Mouse (Mus musculus) hindbrain, embryonic 10.5 days (tissue): ENCODE data around the gene Runx1. TPM values are rescaled to one million over a fixed set of nuclear protein-coding genes. Genes with fewer than 3 reads are reported as not detected.

ENCODE experiments used
- DNase-seq: peaks from one replicate; pipeline ENCODE4 v3.0.0-alpha.2; 2017; ENCODE audit warnings: low spot score
- H3K27ac ChIP-seq: fragments of 300-500 bp; sonication (generic); 2 replicates; pipeline ENCODE4 v1.5.1; 2016; ENCODE audit warnings: mild to moderate bottlenecking, moderate library complexity
- H3K27me3 ChIP-seq: fragments of 300-500 bp; sonication (generic); 2 replicates; pipeline ENCODE4 v1.6.1; 2016; ENCODE audit warnings: mild to moderate bottlenecking; ENCODE audit not compliant: poor library complexity, insufficient read depth, severe bottlenecking
- H3K36me3 ChIP-seq: fragments of 300-500 bp; sonication (generic); 2 replicates; pipeline ENCODE4 v1.6.1; 2016; ENCODE audit warnings: mild to moderate bottlenecking, moderate library complexity
- H3K4me1 ChIP-seq: fragments of 300-500 bp; sonication (generic); replicated peaks from 2 replicates; pipeline ENCODE4 v1.6.1; 2016; ENCODE audit warnings: mild to moderate bottlenecking
- H3K4me3 ChIP-seq: fragments of 300-500 bp; sonication (generic); 2 replicates; pipeline ENCODE4 v1.5.1; 2016; ENCODE audit warnings: mild to moderate bottlenecking, moderate library complexity
- H3K9me3 ChIP-seq: fragments of 300-500 bp; sonication (generic); 2 replicates; pipeline ENCODE4 v1.6.1; 2016; ENCODE audit warnings: mild to moderate bottlenecking, moderate library complexity
- WGBS: fragments of 180-500 bp; shearing (Covaris S2); methylation state at CpG from one replicate; pipeline ENCODE4 v1.1.7; 2016; 5-methylcytosine and 5-hydroxymethylcytosine counted together
- polyA plus RNA-seq: library from polyadenylated mRNA; unstranded; fragments of >200 nt; fragmentation: Nextera tagmentation; extraction: Ambion mirVana; gene quantifications from 2 replicates; pipeline ENCODE4 v1.2.1, GENCODE M21; 2016

Gene Runx1
- polyA plus RNA-seq, 1 experiment from 2014 or later: 2.2 TPM

- Histone ChIP-seq H3K4me3 (no peak overlapping the region), H3K27ac (no peak overlapping the region), H3K27me3 (no peaks in the 10 kb centered on the region), H3K9me3 (no peaks in the 10 kb centered on the region), H3K36me3 (no peaks in the 10 kb centered on the region), H3K4me1 (0 out of 2 replicates have a peak, but pooled peaks cover 5% of the 10 kb centered on the region)
- DNase-seq: no peak
- WGBS: 86% methylated on average over 8 of the region's 8 CpGs
Measured at GRCm38 (mm10) chr16:92810568-92811240, 15.2 kb downstream of the Runx1 start.

GRCm38 (mm10) chr16:92807772-92808171, 18.2 kb downstream of the Runx1 start:
- DNase-seq: no peak
- Histone ChIP-seq H3K4me3 (no peak overlapping the region), H3K4me1 (0 out of 2 replicates have a peak, but pooled peaks cover 5% of the 10 kb centered on the region), H3K27ac (no peak overlapping the region), H3K9me3 (no peaks in the 10 kb centered on the region), H3K36me3 (no peaks in the 10 kb centered on the region), H3K27me3 (no peaks in the 10 kb centered on the region)
- WGBS: 92% methylated on average over 8 of the region's 8 CpGs

GRCm38 (mm10) chr16:92803076-92803580, 22.8 kb downstream of the Runx1 start:
- no peaks in the 10 kb centered on the region for H3K27me3 ChIP-seq
- 87% methylated on average over 7 of the region's 7 CpGs for WGBS
- H3K4me3 ChIP-seq: no peak overlapping the region
- no peaks in the 10 kb centered on the region for H3K36me3 ChIP-seq
- H3K4me1 ChIP-seq: no peaks in the 10 kb centered on the region
- DNase-seq: no peak
- H3K27ac ChIP-seq: no peak overlapping the region
- no peaks in the 10 kb centered on the region for H3K9me3 ChIP-seq

GRCm38 (mm10) chr16:92801567-92801966, 24.4 kb downstream of the Runx1 start:
- H3K4me1 ChIP-seq: no peaks in the 10 kb centered on the region
- no peaks in the 10 kb centered on the region for H3K27me3 ChIP-seq
- no peak for DNase-seq
- H3K36me3 ChIP-seq: no peaks in the 10 kb centered on the region
- no peaks in the 10 kb centered on the region for H3K9me3 ChIP-seq
- no peak overlapping the region for H3K27ac ChIP-seq
- H3K4me3 ChIP-seq: no peak overlapping the region
- 81% methylated on average over 12 of the region's 12 CpGs for WGBS

- Histone ChIP-seq H3K27ac (no peak overlapping the region), H3K4me3 (no peak overlapping the region), H3K4me1 (no peaks in the 10 kb centered on the region), H3K27me3 (no peaks in the 10 kb centered on the region), H3K9me3 (no peaks in the 10 kb centered on the region), H3K36me3 (no peaks in the 10 kb centered on the region)
- 92% methylated on average over 5 of the region's 5 CpGs for WGBS
- DNase-seq: no peak
Measured at GRCm38 (mm10) chr16:92800845-92801244, 25.1 kb downstream of the Runx1 start.

- Histone ChIP-seq H3K9me3 (no peaks in the 10 kb centered on the region), H3K27me3 (no peaks in the 10 kb centered on the region), H3K4me3 (no peak overlapping the region), H3K36me3 (no peaks in the 10 kb centered on the region), H3K4me1 (no peaks in the 10 kb centered on the region), H3K27ac (no peak overlapping the region)
- no peak for DNase-seq
- WGBS: 93% methylated on average over 7 of the region's 7 CpGs
Measured at GRCm38 (mm10) chr16:92799940-92800339, 26.0 kb downstream of the Runx1 start.

- WGBS: 50% methylated on average over 6 of the region's 6 CpGs
- Histone ChIP-seq H3K4me3 (no peak overlapping the region), H3K4me1 (peaks cover 7% of the 10 kb centered on the region), H3K9me3 (no peaks in the 10 kb centered on the region), H3K27ac (no peak overlapping the region), H3K36me3 (no peaks in the 10 kb centered on the region), H3K27me3 (no peaks in the 10 kb centered on the region)
- DNase-seq: no peak
Measured at GRCm38 (mm10) chr16:92794197-92794596, 31.8 kb downstream of the Runx1 start.

- H3K9me3 ChIP-seq: no peaks in the 10 kb centered on the region
- no peak for DNase-seq
- H3K27ac ChIP-seq: no peak overlapping the region
- peaks cover 7% of the 10 kb centered on the region for H3K4me1 ChIP-seq
- no peak overlapping the region for H3K4me3 ChIP-seq
- WGBS: 78% methylated on average over 8 of the region's 8 CpGs
- H3K36me3 ChIP-seq: no peaks in the 10 kb centered on the region
- no peaks in the 10 kb centered on the region for H3K27me3 ChIP-seq
Measured at GRCm38 (mm10) chr16:92793741-92794140, 32.2 kb downstream of the Runx1 start.

- peaks cover 7% of the 10 kb centered on the region for H3K4me1 ChIP-seq
- no peaks in the 10 kb centered on the region for H3K36me3 ChIP-seq
- H3K4me3 ChIP-seq: no peak overlapping the region
- H3K27me3 ChIP-seq: no peaks in the 10 kb centered on the region
- no peaks in the 10 kb centered on the region for H3K9me3 ChIP-seq
- DNase-seq: no peak
- H3K27ac ChIP-seq: no peak overlapping the region
- 89% methylated on average over 4 of the region's 4 CpGs for WGBS
Measured at GRCm38 (mm10) chr16:92792905-92793304, 33.0 kb downstream of the Runx1 start.

GRCm38 (mm10) chr16:92790601-92791000, 35.3 kb downstream of the Runx1 start:
- Histone ChIP-seq H3K27ac (no peak overlapping the region), H3K9me3 (no peaks in the 10 kb centered on the region), H3K36me3 (no peaks in the 10 kb centered on the region), H3K27me3 (no peaks in the 10 kb centered on the region), H3K4me1 (peaks cover 7% of the 10 kb centered on the region), H3K4me3 (no peak overlapping the region)
- DNase-seq: no peak
- 78% methylated on average over 6 of the region's 6 CpGs for WGBS

- 89% methylated on average over 4 of the region's 4 CpGs for WGBS
- H3K27me3 ChIP-seq: no peaks in the 10 kb centered on the region
Measured at GRCm38 (mm10) chr16:92789840-92790239, 36.1 kb downstream of the Runx1 start.

GRCm38 (mm10) chr16:92788446-92788845, 37.5 kb downstream of the Runx1 start:
- Histone ChIP-seq H3K4me3 (no peak overlapping the region), H3K9me3 (no peaks in the 10 kb centered on the region), H3K27me3 (no peaks in the 10 kb centered on the region), H3K36me3 (no peaks in the 10 kb centered on the region), H3K4me1 (peaks cover 8% of the 10 kb centered on the region), H3K27ac (no peak overlapping the region)
- no peak for DNase-seq
- WGBS: 51% methylated on average over 11 of the region's 11 CpGs

More at GRCm38 (mm10) chr16:92789840-92790239, 36.1 kb downstream of the Runx1 start:
- peaks cover 7% of the 10 kb centered on the region for H3K4me1 ChIP-seq
- no peaks in the 10 kb centered on the region for H3K9me3 ChIP-seq
- H3K36me3 ChIP-seq: no peaks in the 10 kb centered on the region
- H3K4me3 ChIP-seq: no peak overlapping the region
- DNase-seq: no peak
- no peak overlapping the region for H3K27ac ChIP-seq

GRCm38 (mm10) chr16:92786883-92787321, 39.0 kb downstream of the Runx1 start:
- WGBS: 69% methylated on average over 5 of the region's 5 CpGs
- Histone ChIP-seq H3K27ac (no peak overlapping the region), H3K4me1 (peaks cover 13% of the 10 kb centered on the region), H3K9me3 (no peaks in the 10 kb centered on the region), H3K27me3 (no peaks in the 10 kb centered on the region), H3K4me3 (no peak overlapping the region), H3K36me3 (no peaks in the 10 kb centered on the region)
- no peak for DNase-seq
